Mouse (Mus musculus) ovary, postnatal 10 days (tissue): ENCODE data around the gene Tprgl.

ENCODE experiments used
- DNase-seq: peaks from one replicate; pipeline ENCODE4 v3.0.0; 2022; ENCODE audit warnings: low spot score

The Tprgl gene

DNA sequence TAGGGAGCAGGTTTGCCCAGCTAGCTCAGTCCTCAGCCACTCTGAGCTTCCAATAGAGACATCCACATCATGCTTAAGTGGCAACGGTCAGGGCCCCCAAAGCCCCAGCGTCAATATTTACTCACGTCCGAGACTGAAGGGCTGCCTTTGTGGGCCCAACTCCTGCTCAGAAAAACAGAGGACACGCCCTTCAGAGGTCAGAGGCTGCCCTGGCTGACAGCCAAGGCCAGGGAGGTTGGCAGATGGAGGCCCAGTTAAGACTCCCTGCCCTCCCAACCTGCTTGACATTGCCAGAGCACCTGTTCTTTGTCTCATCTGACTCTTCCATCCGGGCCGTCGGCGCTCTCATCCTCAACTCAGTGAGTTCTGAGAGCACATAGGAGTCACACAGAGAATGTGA is 41.7 kb downstream of the Tprgl start:
- no peak for DNase-seq

DNA sequence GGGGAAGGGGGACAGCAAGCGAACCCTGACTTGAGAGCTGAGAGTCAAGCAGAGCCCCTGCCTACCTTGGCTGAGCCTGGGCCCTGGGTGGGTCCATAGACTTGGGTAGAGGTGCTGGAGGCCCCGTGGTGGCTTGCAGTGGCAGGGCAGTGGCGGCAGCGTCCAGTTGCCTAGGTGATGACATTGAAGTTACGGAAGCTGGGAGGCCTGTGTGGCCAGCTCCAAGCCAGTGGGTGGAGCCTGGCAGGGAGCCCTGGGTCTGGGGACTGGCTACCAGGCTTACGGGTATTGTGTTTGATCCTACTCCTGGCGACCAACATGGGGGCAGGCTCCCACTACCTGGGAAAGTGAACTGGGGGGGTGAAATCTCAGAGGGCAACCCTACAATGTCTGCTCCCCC is 44.0 kb downstream of the Tprgl start:
- DNase-seq = no peak

DNA sequence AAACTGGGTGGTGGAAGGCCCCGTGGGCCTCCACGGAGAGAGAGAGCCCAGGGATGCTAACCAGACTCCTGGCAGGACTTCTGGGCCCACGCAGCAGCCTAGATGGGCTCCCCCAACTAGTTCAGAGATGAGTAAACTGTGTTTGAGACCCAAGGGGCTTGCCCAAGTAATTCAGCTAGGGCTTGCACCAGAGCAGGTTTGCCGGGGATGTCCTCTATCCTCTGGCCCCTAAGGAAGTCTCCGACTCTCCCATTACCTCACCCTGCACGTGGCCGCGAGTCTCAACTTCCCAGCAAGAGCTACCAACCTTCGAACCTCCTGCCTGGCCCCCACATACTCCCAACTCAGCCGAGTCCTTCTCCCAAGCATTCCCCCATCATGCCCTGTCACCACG is 50.6 kb downstream of the Tprgl start:
- no peak for DNase-seq

DNA sequence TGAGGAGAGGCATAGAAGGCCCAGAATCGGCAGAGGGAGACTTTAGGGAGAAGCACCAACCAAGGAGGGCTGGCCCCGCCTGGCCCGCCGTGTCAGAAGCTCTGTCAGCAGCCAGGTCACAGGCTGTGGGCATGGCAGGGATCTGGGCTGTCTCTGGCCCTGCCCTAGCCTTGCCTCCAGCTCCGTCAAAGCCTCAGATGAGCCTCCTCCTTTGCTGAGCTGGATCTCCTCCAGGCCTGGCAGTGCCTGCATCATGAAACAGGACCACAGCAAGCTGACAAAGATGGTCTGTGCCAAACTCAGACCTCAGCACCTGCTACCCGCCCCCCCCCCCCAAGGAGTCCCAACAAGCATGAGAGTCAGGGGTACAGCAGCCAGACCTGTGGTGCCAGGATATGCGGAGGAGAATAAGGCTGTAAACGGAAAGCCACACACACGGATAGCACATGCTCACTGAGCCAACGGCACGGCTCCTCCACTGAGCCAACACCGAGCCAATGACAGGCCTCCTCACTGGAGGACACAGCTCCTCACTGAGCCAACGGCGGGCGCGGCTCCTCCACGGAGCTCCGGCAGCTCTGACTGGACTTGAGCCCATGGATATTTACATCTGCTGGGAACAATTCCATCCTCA is 51.1 kb downstream of the Tprgl start:
- DNase-seq = no peak
